Mouse (Mus musculus) kidney, adult 8-10 months (tissue): Measurements from ENCODE around the gene Unc80.
"Not testable (repeated sequence)": the region's sequence is repeated elsewhere in the genome, so short reads cannot be mapped to it uniquely, and the experiment has no call there.

Experiments used
- DNase-seq, 2 experiments: peaks; one replicate each; pipeline ENCODE4 v3.0.0; 2022

Unc80 gene

GRCm38 (mm10) chr1:66638177-66638576 is 170.0 kb downstream of the Unc80 start:
- no peak for DNase-seq

GRCm38 (mm10) chr1:66646894-66647293 is 178.7 kb downstream of the Unc80 start:
- no peak for DNase-seq

GRCm38 (mm10) chr1:66649568-66649967 is 181.4 kb downstream of the Unc80 start:
- no peak for DNase-seq

- DNase-seq, result no peak
Observed at GRCm38 (mm10) chr1:66650006-66650405, 181.8 kb downstream of the Unc80 start.

GRCm38 (mm10) chr1:66655119-66655746 is 187.1 kb downstream of the Unc80 start:
- DNase-seq, result no peak

- peak in 1 of 2 experiments; percentile 6 for DNase-seq
Observed at GRCm38 (mm10) chr1:66655747-66656119, 187.6 kb downstream of the Unc80 start.

- no peak for DNase-seq
Observed at GRCm38 (mm10) chr1:66671475-66671874, 203.3 kb downstream of the Unc80 start.

- no peak for DNase-seq
Observed at GRCm38 (mm10) chr1:66672812-66673211, 204.6 kb downstream of the Unc80 start.

GRCm38 (mm10) chr1:66677928-66678327 is 209.8 kb downstream of the Unc80 start:
- DNase-seq, result no peak

- no peak for DNase-seq
Observed at GRCm38 (mm10) chr1:66678662-66679061, 210.5 kb downstream of the Unc80 start.

- DNase-seq, result no peak
Observed at GRCm38 (mm10) chr1:66682974-66683373, 214.8 kb downstream of the Unc80 start.

GRCm38 (mm10) chr1:66691772-66692171 is 223.6 kb downstream of the Unc80 start:
- DNase-seq, result no peak

GRCm38 (mm10) chr1:66692308-66692707 is 224.1 kb downstream of the Unc80 start:
- DNase-seq, result no peak

GRCm38 (mm10) chr1:66692780-66693392 is 224.7 kb downstream of the Unc80 start:
- DNase-seq, result no peak

- no peak for DNase-seq
Observed at GRCm38 (mm10) chr1:66694266-66694665, 226.1 kb downstream of the Unc80 start.

- no peak for DNase-seq
Observed at GRCm38 (mm10) chr1:66695296-66695695, 227.1 kb downstream of the Unc80 start.

- not testable (repeated sequence) for DNase-seq
Observed at GRCm38 (mm10) chr1:66699630-66700029, 231.5 kb downstream of the Unc80 start.

- DNase-seq, result no peak
Observed at GRCm38 (mm10) chr1:66700149-66700692, 232.1 kb downstream of the Unc80 start.

GRCm38 (mm10) chr1:66700693-66701575 is 232.8 kb downstream of the Unc80 start, which contains the start of gene Rpe:
Gene Rpe, plus strand, starts transcription at chr1:66700831.
- peak; percentile 91 to 92 for DNase-seq

- no peak for DNase-seq
Observed at GRCm38 (mm10) chr1:66701576-66701940, 233.4 kb downstream of the Unc80 start.

GRCm38 (mm10) chr1:66702623-66703345 is 234.6 kb downstream of the Unc80 start:
- no peak for DNase-seq

GRCm38 (mm10) chr1:66704523-66704922 is 236.4 kb downstream of the Unc80 start:
- DNase-seq, result no peak

- DNase-seq, result no peak
Observed at GRCm38 (mm10) chr1:66712859-66713258, 244.7 kb downstream of the Unc80 start.
